Mouse (Mus musculus) olfactory bulb, adult 2 months (tissue): Measurements from ENCODE around the gene Clip1.

Experiments
- CTCF ChIP-seq: fragments of 200-500 bp; IDR thresholded peaks from 2 replicates; pipeline ENCODE4 v1.5.1; 2012; ENCODE audit warnings: low read depth, mild to moderate bottlenecking, low read length, moderate library complexity; ENCODE audit not compliant: insufficient read depth
- POLR2A ChIP-seq: fragments of 200-500 bp; IDR thresholded peaks from 2 replicates; pipeline ENCODE4 v1.6.1; 2012; ENCODE audit warnings: mild to moderate bottlenecking, low read depth, low read length, moderate library complexity; ENCODE audit not compliant: insufficient read depth

DNA sequence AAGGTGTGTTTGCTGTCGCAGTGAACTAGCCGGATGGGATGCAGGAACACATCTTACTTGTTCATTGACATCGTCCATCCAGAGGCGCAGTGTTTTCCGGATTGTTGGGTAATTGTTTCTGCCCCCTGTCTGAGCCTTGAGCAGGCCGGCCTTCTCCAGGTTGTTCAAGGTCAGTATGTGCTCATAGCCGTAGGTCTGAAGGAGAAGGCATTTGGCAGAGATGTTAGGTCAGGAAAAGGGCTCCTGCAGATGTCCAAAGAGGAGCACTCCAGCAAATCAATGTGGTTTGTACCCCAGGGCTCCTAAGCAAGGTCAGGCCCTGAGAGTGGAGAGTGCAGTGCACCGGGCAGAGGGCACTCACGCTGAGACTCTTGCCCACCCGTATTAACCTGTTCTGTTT lies 150.6 kb downstream of the Clip1 start:
- TF ChIP-seq POLR2A: no peak
- no peak for TF ChIP-seq CTCF
